Mouse (Mus musculus) CH12.LX (cell line): Measurements from ENCODE around the gene Gopc. TPM values are rescaled to one million over a fixed set of nuclear protein-coding genes. Genes with fewer than 3 reads are reported as not detected.

Source experiments
- DNase-seq: peaks from one replicate; pipeline ENCODE4 v3.0.0-alpha.2; 2013; ENCODE audit errors: extremely low read depth
- H3K27ac ChIP-seq: 2 replicates; pipeline ENCODE4 v1.5.1; 2012; ENCODE audit warnings: low read depth, mild to moderate bottlenecking, control low read depth, moderate library complexity; ENCODE audit not compliant: insufficient read depth
- H3K27me3 ChIP-seq: replicated peaks from 2 replicates; pipeline ENCODE3; 2012; ENCODE audit warnings: inconsistent platforms
- H3K36me3 ChIP-seq, 2 experiments: replicated peaks in 1 of 2; 2 replicates each; pipeline versions ENCODE3 to v1.6.1; 2012; ENCODE audit warnings: inconsistent platforms in 1 of 2, low read length in 1 of 2, mild to moderate bottlenecking in 1 of 2, mixed read lengths in 1 of 2, moderate library complexity in 1 of 2; ENCODE audit not compliant: control insufficient read depth in 1 of 2, insufficient read depth in 1 of 2
- H3K4me1 ChIP-seq, 2 experiments: 2 replicates each; pipeline ENCODE4 v1.6.1; 2012; ENCODE audit warnings: inconsistent platforms in 1 of 2, moderate library complexity in 1 of 2; ENCODE audit not compliant: insufficient read depth in 2 of 2, control insufficient read depth in 1 of 2
- H3K4me2 ChIP-seq: 2 replicates; pipeline ENCODE4 v1.6.1; 2012; ENCODE audit warnings: low read depth, mild to moderate bottlenecking, control low read depth; ENCODE audit not compliant: poor library complexity, insufficient read depth, severe bottlenecking
- H3K4me3 ChIP-seq, 3 experiments: fragments of 150-350 bp in 1 of 3; sonication (generic) in 1 of 3; replicated peaks in 1 of 3; 2 replicates each; pipeline versions ENCODE3 to v1.5.1; 2011 to 2012; ENCODE audit warnings: low read depth in 2 of 3, low read length in 2 of 3, mild to moderate bottlenecking in 2 of 3, moderate library complexity in 2 of 3, control low read depth in 1 of 3, improper control_type of control experiment in 1 of 3, inconsistent platforms in 1 of 3, mixed read lengths in 1 of 3; ENCODE audit not compliant: poor library complexity in 1 of 3
- H3K79me2 ChIP-seq: replicated peaks from 2 replicates; pipeline ENCODE4 v1.6.1; 2012; ENCODE audit warnings: mild to moderate bottlenecking, moderate library complexity; ENCODE audit not compliant: control insufficient read depth, poor library complexity, insufficient read depth, severe bottlenecking; ENCODE audit errors: extremely low read depth
- H3K9ac ChIP-seq: 2 replicates; pipeline ENCODE4 v1.6.1; 2012; ENCODE audit warnings: low read depth, mild to moderate bottlenecking, control low read depth, moderate library complexity; ENCODE audit not compliant: insufficient read depth
- H3K9me3 ChIP-seq: replicated peaks from 2 replicates; pipeline ENCODE3; 2012; ENCODE audit warnings: low read length, inconsistent platforms, mixed read lengths
- BHLHE40 ChIP-seq: IDR thresholded peaks from 2 replicates; pipeline ENCODE4 v1.6.1; 2011; ENCODE audit warnings: mild to moderate bottlenecking, low read depth, low read length, improper control_type of control experiment
- CHD2 ChIP-seq: IDR thresholded peaks from 2 replicates; pipeline ENCODE4 v1.6.1; 2011; ENCODE audit warnings: low read length, improper control_type of control experiment
- E2F4 ChIP-seq: IDR thresholded peaks from 2 replicates; pipeline ENCODE4 v1.6.1; 2011; ENCODE audit warnings: low read depth, low read length, improper control_type of control experiment; ENCODE audit not compliant: insufficient replicate concordance
- EP300 ChIP-seq: IDR thresholded peaks from 2 replicates; pipeline ENCODE4 v1.6.1; 2011; ENCODE audit warnings: low read length, improper control_type of control experiment
- ETS1 ChIP-seq: conservative IDR thresholded peaks from 2 replicates; pipeline ENCODE4 v1.6.1; 2012; ENCODE audit warnings: low read depth, mild to moderate bottlenecking, inconsistent platforms, low read length, improper control_type of control experiment, moderate library complexity
- HCFC1 ChIP-seq: IDR thresholded peaks from 2 replicates; pipeline ENCODE4 v1.6.1; 2012; ENCODE audit warnings: low read depth, mild to moderate bottlenecking, inconsistent platforms, low read length, improper control_type of control experiment
- IRF4 ChIP-seq: IDR thresholded peaks from 2 replicates; pipeline ENCODE4 v1.6.1; 2014; ENCODE audit warnings: low read depth, mild to moderate bottlenecking, inconsistent platforms, low read length, improper control_type of control experiment
- MAFK ChIP-seq: IDR thresholded peaks from 2 replicates; pipeline ENCODE4 v1.6.1; 2011; ENCODE audit warnings: low read length, improper control_type of control experiment; ENCODE audit not compliant: insufficient replicate concordance
- MAX ChIP-seq: IDR thresholded peaks from 2 replicates; pipeline ENCODE4 v1.6.1; 2011; ENCODE audit warnings: low read length, improper control_type of control experiment
- MEF2A ChIP-seq: IDR thresholded peaks from 2 replicates; pipeline ENCODE4 v1.6.1; 2014; ENCODE audit warnings: low read depth, mild to moderate bottlenecking, inconsistent platforms, low read length, improper control_type of control experiment, borderline replicate concordance
- MYC ChIP-seq: IDR thresholded peaks from 2 replicates; pipeline ENCODE4 v1.6.1; 2011; ENCODE audit warnings: low read depth, mild to moderate bottlenecking, improper control_type of control experiment, low read length
- RAD21 ChIP-seq: IDR thresholded peaks from 2 replicates; pipeline ENCODE4 v1.6.1; 2011; ENCODE audit warnings: low read depth, mild to moderate bottlenecking, low read length, improper control_type of control experiment, moderate library complexity
- RCOR1 ChIP-seq: conservative IDR thresholded peaks from 2 replicates; pipeline ENCODE4 v1.6.1; 2012; ENCODE audit warnings: low read depth, mild to moderate bottlenecking, inconsistent platforms, low read length, improper control_type of control experiment
- SIN3A ChIP-seq: IDR thresholded peaks from 2 replicates; pipeline ENCODE4 v1.6.1; 2012; ENCODE audit warnings: low read length, improper control_type of control experiment, inconsistent platforms
- TCF12 ChIP-seq: IDR thresholded peaks from 2 replicates; pipeline ENCODE4 v1.6.1; 2014; ENCODE audit warnings: low read depth, mild to moderate bottlenecking, inconsistent platforms, low read length, improper control_type of control experiment
- ZC3H11A ChIP-seq: IDR thresholded peaks from 2 replicates; pipeline ENCODE4 v1.6.1; 2012; ENCODE audit warnings: low read depth, mild to moderate bottlenecking, inconsistent platforms, low read length, improper control_type of control experiment
- ZMIZ1 ChIP-seq: IDR thresholded peaks from 2 replicates; pipeline ENCODE4 v1.6.1; 2012; ENCODE audit warnings: low read depth, mild to moderate bottlenecking, inconsistent platforms, low read length, improper control_type of control experiment
- ZNF384 ChIP-seq: IDR thresholded peaks from 2 replicates; pipeline ENCODE4 v1.6.1; 2012; ENCODE audit warnings: low read depth, low read length, improper control_type of control experiment, inconsistent platforms
- dilution Hi-C: fragments of 300-500 bp; cut with MboI; formaldehyde crosslinking; loops from 2 replicates; pipeline ENCODE4 v1.14.3; 2020; ENCODE audit warnings: low sequenced_read_pairs; ENCODE audit not compliant: extremely low pct_unique_long_range_greater_than_20kb, extremely low pct_ligation_motif_present
- in situ Hi-C: fragments of 300-500 bp; cut with MboI; formaldehyde crosslinking; loops from 3 replicates; pipeline ENCODE4 v1.14.3; 2019; ENCODE audit warnings: low sequenced_read_pairs, low pct_ligation_motif_present, low pct_unique_long_range_greater_than_20kb, mixed read lengths
- polyA plus RNA-seq: library from polyadenylated mRNA; unstranded; fragments of >175 nt; gene quantifications from 2 replicates; pipeline ENCODE4 v1.2.1, GENCODE M21; 2012; ENCODE audit warnings: low read depth; ENCODE audit not compliant: insufficient read length
- total RNA-seq, 2 experiments: library from RNA; depleted of rRNA; stranded (reverse); fragments of 300-350 nt in 1 of 2; fragments of >200 nt in 1 of 2; gene quantifications; 2 replicates each; pipeline ENCODE4 v1.2.3; 2012 to 2014

The Gopc gene
- total and polyA plus RNA-seq, 3 experiments: 9.8 to 17.6 (median 13.1) TPM

DNA sequence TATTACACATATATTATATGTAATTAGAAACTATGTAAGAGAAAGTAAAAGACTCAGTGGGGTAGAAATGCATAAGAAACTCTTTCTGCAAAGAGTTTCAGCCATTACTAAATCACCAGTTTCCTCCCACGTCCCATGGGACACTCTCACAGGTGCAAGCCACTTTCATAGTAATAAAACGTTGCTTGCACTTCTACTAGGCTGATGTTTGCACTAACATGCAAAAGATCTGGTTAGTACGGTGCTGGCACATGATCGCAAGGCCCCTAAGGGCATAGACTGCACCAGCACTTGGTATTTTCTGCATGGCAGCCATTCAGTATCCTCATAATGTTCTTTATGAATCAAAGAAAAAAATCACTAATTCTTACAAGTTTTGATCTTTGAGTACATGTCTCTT is 8.1 kb downstream of the Gopc start:
- peaks cover 2 to 66% of the 10 kb centered on the region in 2 experiments; a peak in 2 of 4 replicates for H3K4me1 ChIP-seq
- H3K9ac ChIP-seq: no peak overlapping the region
- dilution Hi-C loops (no loop called here), in situ Hi-C loops (no loop called here)
- DNase-seq: peak; percentile 93
- no peak overlapping the region for H3K4me3 ChIP-seq
- no peak overlapping the region for H3K27ac ChIP-seq
- peak; percentile 47; the same call in 1 of the 2 replicates for TF ChIP-seq IRF4
- TF ChIP-seq CHD2: 0 out of 2 replicates have a peak, but pooled peaks have one; percentile 8
- peak; percentile 27; the same call in 1 of the 2 replicates for TF ChIP-seq SIN3A
- no peak for TF ChIP-seq HCFC1
- 0 out of 2 replicates have a peak, but pooled peaks have one; percentile 23 for TF ChIP-seq MYC
- peak; percentile 47; the same call in 1 of the 2 replicates for TF ChIP-seq TCF12
- TF ChIP-seq EP300: peak; percentile 81
- TF ChIP-seq ETS1: peak; percentile 66
- TF ChIP-seq MEF2A: 0 out of 2 replicates have a peak, but pooled peaks have one; percentile 23
- no peak for TF ChIP-seq E2F4
- peak; percentile 97 for TF ChIP-seq BHLHE40
- no peak for TF ChIP-seq MAX
- no peaks in the 10 kb centered on the region for H3K9me3 ChIP-seq
- H3K27me3 ChIP-seq: no peaks in the 10 kb centered on the region
- H3K36me3 ChIP-seq: peaks cover 0 to 5% of the 10 kb centered on the region in 2 experiments
- H3K79me2 ChIP-seq: peaks cover 17% of the 10 kb centered on the region
- no peak overlapping the region for H3K4me2 ChIP-seq

DNA sequence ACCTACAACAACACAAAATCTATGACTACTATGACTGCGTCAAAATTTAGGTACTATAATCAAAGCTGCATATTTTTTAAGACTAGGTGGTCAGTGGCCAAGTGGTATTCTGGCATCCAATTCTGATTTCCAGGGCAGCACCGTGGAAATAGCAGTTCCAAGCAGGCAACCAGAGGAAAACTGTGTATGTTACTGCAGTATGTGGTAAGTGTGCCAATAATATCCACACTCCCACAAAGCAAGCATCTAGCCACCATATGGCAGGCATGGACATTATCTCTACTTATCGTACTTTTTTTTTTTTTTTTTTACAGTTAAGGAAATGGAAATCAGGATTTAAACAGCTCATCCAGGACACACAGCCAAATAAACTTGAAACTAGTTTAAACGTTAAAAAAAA is 13.5 kb downstream of the Gopc start:
- H3K4me3 ChIP-seq: no peak overlapping the region
- dilution Hi-C loops: no loop called here
- no peak for DNase-seq
- in situ Hi-C loops: no loop called here
- TF ChIP-seq ZNF384 (no peak), RCOR1 (no peak), CHD2 (no peak), RAD21 (no peak), MAX (no peak), MAFK (no peak), ZMIZ1 (no peak), HCFC1 (no peak), ZC3H11A (no peak)
- H3K36me3 ChIP-seq: peaks cover 2 to 17% of the 10 kb centered on the region in 2 experiments
- no peak overlapping the region for H3K9ac ChIP-seq
- H3K4me1 ChIP-seq: peaks cover 0 to 23% of the 10 kb centered on the region in 2 experiments; a peak in 2 of 4 replicates
- H3K27me3 ChIP-seq: no peaks in the 10 kb centered on the region
- H3K4me2 ChIP-seq: no peak overlapping the region
- peaks cover 9% of the 10 kb centered on the region for H3K79me2 ChIP-seq
- H3K27ac ChIP-seq: no peak overlapping the region
- no peaks in the 10 kb centered on the region for H3K9me3 ChIP-seq
